10 mouse cellular contexts compared by ENCODE assay signal in the genomic region with DNA sequence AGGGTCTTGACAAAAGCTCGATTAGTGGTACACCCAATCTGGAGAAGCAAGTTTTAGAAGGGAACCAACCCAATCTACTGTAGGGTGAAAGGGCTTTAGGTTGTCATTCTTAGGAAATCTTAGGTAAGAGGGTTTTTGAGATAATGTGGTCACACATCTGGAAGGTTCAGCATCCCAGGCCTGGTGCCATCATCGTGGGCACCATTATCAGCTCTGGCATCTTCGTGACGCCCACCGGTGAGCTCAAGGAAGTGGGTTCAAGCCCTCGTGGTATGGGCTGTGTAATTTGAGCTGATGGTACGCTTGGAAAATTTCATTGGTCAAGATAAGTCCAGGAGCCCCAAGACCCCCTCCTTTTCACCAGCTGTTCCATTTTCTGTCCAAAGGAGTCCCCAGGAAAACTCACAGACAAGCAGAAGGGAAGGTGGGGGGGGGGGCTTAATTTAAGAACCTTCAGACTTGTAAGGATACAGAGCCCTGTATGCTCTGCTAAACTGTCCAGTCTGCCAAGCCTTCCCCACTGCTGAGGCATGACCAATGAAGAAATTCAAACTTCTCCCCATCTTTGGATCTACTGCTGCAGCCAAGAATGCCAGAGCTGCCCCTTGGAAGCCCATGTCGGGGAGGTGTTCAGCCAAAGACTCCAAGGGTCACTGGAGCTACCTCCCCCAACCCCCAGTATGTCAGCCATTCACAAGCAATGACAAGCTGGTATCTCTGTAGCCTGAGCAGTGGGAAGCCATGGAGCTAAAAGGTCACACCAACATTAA. TPM values are rescaled to one million over a fixed set of nuclear protein-coding genes. Genes with fewer than 3 reads are reported as not detected.
DNase-seq lines count a peak whose midpoint lies in the region; ATAC-seq and TF ChIP-seq lines count a peak whose summit lies in the region.
"Had no signal": no experiment of that assay in that cellular context is flagged by ENCODE, and none has a peak within 500 bp of the region (broad histone marks: within the 10 kb centered on the region; RNA-seq: fewer than 3 reads in every experiment).

No protein-coding gene starts in this region.

- no peak for DNase-seq in heart, adult 8-10 months (ENCODE audit: low spot score)
- DNase-seq in ES-E14 (ENCODE audit: low read depth, low spot score) = no peak
- DNase-seq in liver, postnatal 0 days = no peak
- DNase-seq in ovary, postnatal 14 days (ENCODE audit: low spot score) = no peak
- DNase-seq in retina, embryonic 14.5 days (ENCODE audit: low spot score) = no peak
- DNase-seq: kidney, postnatal 10 days had no signal

- no peaks in the 10 kb centered on the region for H3K36me3 ChIP-seq in heart, embryonic 16.5 days (ENCODE audit: control insufficient read depth, insufficient read depth)
- peaks cover 14% of the 10 kb centered on the region; the same call in 1 of the 2 replicates for H3K36me3 ChIP-seq in ES-E14 (ENCODE audit: control insufficient read depth, insufficient read depth, low read length, poor library complexity, severe bottlenecking)
- H3K36me3 ChIP-seq in forebrain, embryonic 13.5 days (ENCODE audit: poor library complexity, severe bottlenecking) = no peaks in the 10 kb centered on the region
- no peaks in the 10 kb centered on the region for H3K36me3 ChIP-seq in liver, postnatal 0 days (replicated peaks; ENCODE audit: insufficient read depth, low read length)

- TF ChIP-seq CTCF in liver, postnatal 0 days (IDR thresholded peaks at IDR 0.05; ENCODE audit: low read depth) = no peak

- TF ChIP-seq EP300 in liver, postnatal 0 days (IDR thresholded peaks at IDR 0.05; ENCODE audit: low read depth) = no peak

- H3K4me1 ChIP-seq in heart, embryonic 16.5 days (ENCODE audit: control insufficient read depth, insufficient read depth, low read length) = peaks cover 27% of the 10 kb centered on the region
- peaks cover 10 to 18% of the 10 kb centered on the region in 2 experiments; a peak in 3 of 4 replicates for H3K4me1 ChIP-seq in ES-E14 (ENCODE audit: control insufficient read depth in 2 of 2, insufficient read depth in 2 of 2, low read length in 2 of 2, poor library complexity in 1 of 2)
- H3K4me1 ChIP-seq in forebrain, embryonic 13.5 days = peaks cover 33% of the 10 kb centered on the region
- H3K4me1 ChIP-seq in liver, postnatal 0 days (ENCODE audit: insufficient read depth) = peaks cover 28% of the 10 kb centered on the region

- ATAC-seq in heart, embryonic 16.5 days (replicated peaks; ENCODE audit: extremely low read depth, insufficient read depth, low FRiP score) = no peak
- no peak for ATAC-seq in forebrain, embryonic 13.5 days
- ATAC-seq in liver, postnatal 0 days = no peak
- ATAC-seq in activated CD4-positive, CD25-positive, alpha-beta regulatory T cell, adult 4 months = no peak

- peak overlapping the region; percentile 58; the same call in 1 of the 2 replicates for H3K9ac ChIP-seq in heart, embryonic 16.5 days (ENCODE audit: low read length)
- peak overlapping the region; percentile 67; the same call in 1 of the 2 replicates for H3K9ac ChIP-seq in ES-E14 (ENCODE audit: insufficient read depth, low read depth, low read length, poor library complexity, severe bottlenecking)
- H3K9ac ChIP-seq in forebrain, embryonic 13.5 days = no peak overlapping the region
- H3K9ac ChIP-seq in liver, postnatal 0 days (replicated peaks) = no peak overlapping the region

- 38% methylated on average over 8 of the region's 8 CpGs for WGBS in heart, embryonic 16.5 days
- WGBS in forebrain, embryonic 13.5 days = 69% methylated on average over 8 of the region's 8 CpGs
- WGBS in liver, postnatal 0 days (ENCODE audit: insufficient replicate concordance) = 36% methylated on average over 8 of the region's 8 CpGs

- no peaks in the 10 kb centered on the region; the same call in 1 of the 2 replicates for H3K27me3 ChIP-seq in heart, embryonic 16.5 days (ENCODE audit: control insufficient read depth, insufficient read depth, low read length)
- H3K27me3 ChIP-seq in forebrain, embryonic 13.5 days = peaks cover 8% of the 10 kb centered on the region; the same call in 1 of the 2 replicates
- H3K27me3 ChIP-seq in liver, postnatal 0 days (ENCODE audit: insufficient read depth, low read length) = no peaks in the 10 kb centered on the region

- no peaks in the 10 kb centered on the region for H3K9me3 ChIP-seq in heart, embryonic 16.5 days (replicated peaks; ENCODE audit: control insufficient read depth, low read length)
- H3K9me3 ChIP-seq in ES-E14 (ENCODE audit: control insufficient read depth, insufficient read depth, low read depth, low read length) = no peaks in the 10 kb centered on the region
- H3K9me3 ChIP-seq in forebrain, embryonic 13.5 days (replicated peaks) = no peaks in the 10 kb centered on the region
- no peaks in the 10 kb centered on the region for H3K9me3 ChIP-seq in liver, postnatal 0 days (ENCODE audit: low read length)

- H3K4me3 ChIP-seq in heart, embryonic 16.5 days (ENCODE audit: low read length) = peak overlapping the region; percentile 74
- peak overlapping the region; percentile 73 to 92 for H3K4me3 ChIP-seq in ES-E14 (ENCODE audit: insufficient read depth in 1 of 2, low read depth in 1 of 2, low read length in 2 of 2, poor library complexity in 1 of 2, severe bottlenecking in 1 of 2)
- H3K4me3 ChIP-seq in forebrain, embryonic 13.5 days = no peak overlapping the region
- 0 out of 2 replicates have a peak overlapping the region, but pooled peaks have one; percentile 97 for H3K4me3 ChIP-seq in liver, postnatal 0 days (ENCODE audit: low read depth, low read length)

- in situ Hi-C loops in ES-E14 (cut with MboI; ENCODE audit: low sequenced_read_pairs in 2 of 2, unreplicated experiment in 2 of 2) = no loop called here

- H3K27ac ChIP-seq in heart, embryonic 16.5 days (ENCODE audit: low read length) = no peak overlapping the region
- H3K27ac ChIP-seq in ES-E14 (ENCODE audit: insufficient read depth, low read depth, low read length, poor library complexity, severe bottlenecking) = no peak overlapping the region
- H3K27ac ChIP-seq in forebrain, embryonic 13.5 days = no peak overlapping the region
- H3K27ac ChIP-seq in liver, postnatal 0 days (ENCODE audit: low read depth) = no peak overlapping the region

- H3K4me2 ChIP-seq in heart, embryonic 16.5 days (ENCODE audit: low read depth, low read length) = peak overlapping the region; percentile 100
- peak overlapping the region; percentile 95; the same call in 1 of the 2 replicates for H3K4me2 ChIP-seq in forebrain, embryonic 13.5 days
- peak overlapping the region; percentile 99 for H3K4me2 ChIP-seq in liver, postnatal 0 days (ENCODE audit: low read depth, low read length)

TF ChIP-seq in ES-E14, 5 proteins besides CTCF, POLR2A, EP300 and RAD21:
- TF ChIP-seq CHD2 (IDR thresholded peaks at IDR 0.05; ENCODE audit: low read depth, low read length) (no peak), ZC3H11A (IDR thresholded peaks at IDR 0.05; ENCODE audit: borderline replicate concordance, low read depth, low read length) (no peak), ZNF384 (IDR thresholded peaks at IDR 0.05; ENCODE audit: low read depth, low read length) (no peak), HCFC1 (IDR thresholded peaks at IDR 0.05; ENCODE audit: borderline replicate concordance, insufficient read depth, low read length) (no peak), MAFK (IDR thresholded peaks at IDR 0.05; ENCODE audit: insufficient read depth, low read depth, low read length) (no peak)
TF ChIP-seq in ES-E14: peak in this region for 0.

RNA-seq across cellular contexts. Expression of gene Slc7a5, which starts 1.1 kb away (rescaled TPM):
- polyA plus RNA-seq in heart, embryonic 16.5 days (2015; fragmentation: Nextera tagmentation; extraction: Ambion mirVana) = 14.4 TPM in 2 replicates
- 1 to 10 TPM; 3.8 to 4.8 (median 4.2) TPM for total RNA-seq in heart, adult 8-10 months (2022)
- 173 and 307 TPM in 2 replicates for total RNA-seq in ES-E14 (2012; rRNA removed)
- polyA plus RNA-seq in forebrain, embryonic 13.5 days (2015; fragmentation: Nextera tagmentation; extraction: Ambion mirVana) = 28.1 and 30.6 TPM in 2 replicates
- 10.5 and 10.8 TPM in 2 replicates for polyA plus RNA-seq in liver, postnatal 0 days (2015; fragmentation: Nextera tagmentation; extraction: Ambion mirVana)
- 1 to 10 TPM; 4.7 to 6.6 TPM for polyA plus RNA-seq in activated CD4-positive, CD25-positive, alpha-beta regulatory T cell, adult 4 months (2017; shearing (Covaris generic))

RNA-seq across cellular contexts. Expression of gene Car5a, which starts 36.1 kb away (rescaled TPM):
- not detected in 2 replicates for polyA plus RNA-seq in heart, embryonic 16.5 days (2015; fragmentation: Nextera tagmentation; extraction: Ambion mirVana)
- total RNA-seq in heart, adult 8-10 months (2022) = under 1 TPM in 1 of 4 experiments, not detected in 3; 0.23 TPM
- 0.18 and 0.37 TPM in 2 replicates for total RNA-seq in ES-E14 (2012; rRNA removed)
- 0.25 TPM in 1 of 2 replicates, not detected in the other for polyA plus RNA-seq in forebrain, embryonic 13.5 days (2015; fragmentation: Nextera tagmentation; extraction: Ambion mirVana)
- polyA plus RNA-seq in liver, postnatal 0 days (2015; fragmentation: Nextera tagmentation; extraction: Ambion mirVana) = 5.9 and 9.6 TPM in 2 replicates
- under 1 TPM in 1 of 2 experiments, not detected in 1; 0.40 TPM for polyA plus RNA-seq in activated CD4-positive, CD25-positive, alpha-beta regulatory T cell, adult 4 months (2017; shearing (Covaris generic))
- total RNA-seq: common myeloid progenitor, adult 5-6 weeks had no signal

RNA-seq across cellular contexts. Expression of gene Banp, which starts 41.0 kb away (rescaled TPM):
- polyA plus RNA-seq in heart, embryonic 16.5 days (2015; fragmentation: Nextera tagmentation; extraction: Ambion mirVana) = 31.2 and 33.1 TPM in 2 replicates
- 10 to 100 TPM in 3 of 4 experiments, 1 to 10 TPM in 1; 7.6 to 24.8 (median 17.2) TPM for total RNA-seq in heart, adult 8-10 months (2022)
- total RNA-seq in ES-E14 (2012; rRNA removed) = 53.8 and 67.8 TPM in 2 replicates
- 57.5 and 60.9 TPM in 2 replicates for polyA plus RNA-seq in forebrain, embryonic 13.5 days (2015; fragmentation: Nextera tagmentation; extraction: Ambion mirVana)
- polyA plus RNA-seq in liver, postnatal 0 days (2015; fragmentation: Nextera tagmentation; extraction: Ambion mirVana) = 7.6 and 7.9 TPM in 2 replicates
- 10 to 100 TPM; 24.3 to 30.2 TPM for polyA plus RNA-seq in activated CD4-positive, CD25-positive, alpha-beta regulatory T cell, adult 4 months (2017; shearing (Covaris generic))

Comparison
In these comparisons a context has a peak if more than half of its experiments do, and no peak if none do; other contexts are left out.
1. H3K9ac ChIP-seq: peak in heart, embryonic 16.5 days (single experiment) and ES-E14 (single experiment); none in forebrain, embryonic 13.5 days (single experiment) and liver, postnatal 0 days (single experiment).
2. Peak in every context shown above with its lines, with median percentiles within 50 percentile points of each other: H3K4me2 ChIP-seq.